Mouse (Mus musculus): Measurements from ENCODE around the gene Eme2.

Eme2 gene

GRCm38 (mm10) chr17:24840341-24840740 lies 54.5 kb downstream of the Eme2 start:
- in situ Hi-C loops (cut with MboI, MseI): no loop called here

- in situ Hi-C loops (cut with MboI, MseI): no loop called here
Observed at GRCm38 (mm10) chr17:24839842-24840241, 55.0 kb downstream of the Eme2 start, which contains the start of gene Hagh. TSS of gene Hagh (plus strand) at chr17:24840143.

Data from T-helper 1 cell (primary cell).